Comparison of ENCODE assay signal across 8 mouse cellular contexts in genomic region chr7:138083980-138084379, GRCm38 (mm10).
A peak's percentile ranks its signal among the peaks of the same experiment; 100 is the strongest.
DNase-seq lines count a peak whose midpoint lies in the region; ATAC-seq and TF ChIP-seq lines count a peak whose summit lies in the region.

No protein-coding gene starts in this region.

- no peak for ATAC-seq in neural tube, embryonic 15.5 days (ENCODE audit: low FRiP score)
- peak; percentile 99 for ATAC-seq in granulocyte monocyte progenitor cell, adult 5-6 weeks (replicated peaks; ENCODE audit: poor library complexity, severe bottlenecking)
- ATAC-seq in kidney, embryonic 16.5 days (ENCODE audit: low FRiP score, low TSS enrichment), result peak; percentile 90

- peak; percentile 79 for TF ChIP-seq CTCF in cortical plate, adult 2 months (IDR thresholded peaks at IDR 0.05; ENCODE audit: extremely low read depth, insufficient read depth, low read length)
- peak; percentile 95 for TF ChIP-seq CTCF in liver, adult 2 months (IDR thresholded peaks at IDR 0.05; ENCODE audit: low read depth, low read length)

- no peaks in the 10 kb centered on the region for H3K4me1 ChIP-seq in neural tube, embryonic 15.5 days
- no peaks in the 10 kb centered on the region for H3K4me1 ChIP-seq in cortical plate, adult 2 months (ENCODE audit: control insufficient read depth, insufficient read depth, low read length)
- no peaks in the 10 kb centered on the region for H3K4me1 ChIP-seq in kidney, embryonic 16.5 days (ENCODE audit: insufficient read depth, low read length)
- H3K4me1 ChIP-seq in liver, adult 2 months (ENCODE audit: control insufficient read depth, insufficient read depth, low read length), result no peaks in the 10 kb centered on the region

- no peak overlapping the region for H3K4me2 ChIP-seq in neural tube, embryonic 15.5 days
- H3K4me2 ChIP-seq in kidney, embryonic 16.5 days (replicated peaks; ENCODE audit: low read depth, low read length), result no peak overlapping the region

- no peak overlapping the region for H3K9ac ChIP-seq in neural tube, embryonic 15.5 days (replicated peaks)
- no peak overlapping the region for H3K9ac ChIP-seq in kidney, embryonic 16.5 days (replicated peaks; ENCODE audit: low read length)
- no peak overlapping the region for H3K9ac ChIP-seq in liver, adult 2 months (ENCODE audit: low read depth, low read length)

- H3K79me2 ChIP-seq in liver, adult 2 months (ENCODE audit: control insufficient read depth, insufficient read depth, low read length), result no peaks in the 10 kb centered on the region

- H3K27ac ChIP-seq in neural tube, embryonic 15.5 days (replicated peaks), result no peak overlapping the region
- H3K27ac ChIP-seq in cortical plate, adult 2 months (ENCODE audit: insufficient read depth, low read length), result no peak overlapping the region
- no peak overlapping the region for H3K27ac ChIP-seq in kidney, embryonic 16.5 days (ENCODE audit: low read length)
- no peak overlapping the region for H3K27ac ChIP-seq in liver, adult 2 months (replicated peaks; ENCODE audit: insufficient read depth, low read depth, low read length)

- WGBS in neural tube, embryonic 15.5 days, result 23% methylated on average over 5 of the region's 5 CpGs
- WGBS in kidney, embryonic 16.5 days, result 20% methylated on average over 5 of the region's 5 CpGs
- WGBS in liver, adult 2 months, result 22% methylated on average over 5 of the region's 5 CpGs

- no peak overlapping the region for H3K4me3 ChIP-seq in neural tube, embryonic 15.5 days (replicated peaks)
- no peak overlapping the region for H3K4me3 ChIP-seq in cortical plate, adult 2 months (ENCODE audit: insufficient read depth, low read length)
- H3K4me3 ChIP-seq in kidney, embryonic 16.5 days (ENCODE audit: low read length), result no peak overlapping the region
- no peak overlapping the region for H3K4me3 ChIP-seq in liver, adult 2 months (ENCODE audit: insufficient read depth, low read depth, low read length)

- no peaks in the 10 kb centered on the region for H3K9me3 ChIP-seq in neural tube, embryonic 15.5 days (replicated peaks)
- H3K9me3 ChIP-seq in kidney, embryonic 16.5 days (ENCODE audit: low read length), result no peaks in the 10 kb centered on the region

- H3K27me3 ChIP-seq in neural tube, embryonic 15.5 days (replicated peaks), result no peaks in the 10 kb centered on the region
- H3K27me3 ChIP-seq in kidney, embryonic 16.5 days (ENCODE audit: insufficient read depth, low read length), result no peaks in the 10 kb centered on the region
- H3K27me3 ChIP-seq in liver, adult 2 months (ENCODE audit: control insufficient read depth, insufficient read depth, low read length), result no peaks in the 10 kb centered on the region

- peak; percentile 92 for DNase-seq in neural tube, embryonic 10.5 days (ENCODE audit: extremely low spot score, low spot score)
- DNase-seq in liver, adult 2 months (ENCODE audit: extremely low read depth, low read depth, low spot score), result peak; percentile 62
- peak; percentile 76 for DNase-seq in ovary, postnatal 36 days (ENCODE audit: low spot score)
- DNase-seq in thymus, postnatal 36 days, result peak; percentile 11 to 13

- no peaks in the 10 kb centered on the region for H3K36me3 ChIP-seq in neural tube, embryonic 15.5 days
- no peaks in the 10 kb centered on the region for H3K36me3 ChIP-seq in kidney, embryonic 16.5 days (ENCODE audit: insufficient read depth, low read length)
- no peaks in the 10 kb centered on the region for H3K36me3 ChIP-seq in liver, adult 2 months (ENCODE audit: control insufficient read depth, insufficient read depth, low read length)

- no peak for TF ChIP-seq POLR2A in cortical plate, adult 2 months (IDR thresholded peaks at IDR 0.05; ENCODE audit: extremely low read depth, insufficient read depth, low read length)
- no peak for TF ChIP-seq POLR2A in liver, adult 2 months (IDR thresholded peaks at IDR 0.05; ENCODE audit: extremely low read depth, insufficient read depth, low read length)

Comparison
In these comparisons a context has a peak if more than half of its experiments do, and no peak if none do; other contexts are left out.
1. DNase-seq: peak in every context shown above with its lines; median percentile 92 in neural tube, embryonic 10.5 days; 76 in ovary, postnatal 36 days; 62 in liver, adult 2 months; 12 in thymus, postnatal 36 days.